Mouse (Mus musculus): Measurements from ENCODE around the gene Slc35f3.
A peak's percentile ranks its signal among the peaks of the same experiment; 100 is the strongest.

DNA sequence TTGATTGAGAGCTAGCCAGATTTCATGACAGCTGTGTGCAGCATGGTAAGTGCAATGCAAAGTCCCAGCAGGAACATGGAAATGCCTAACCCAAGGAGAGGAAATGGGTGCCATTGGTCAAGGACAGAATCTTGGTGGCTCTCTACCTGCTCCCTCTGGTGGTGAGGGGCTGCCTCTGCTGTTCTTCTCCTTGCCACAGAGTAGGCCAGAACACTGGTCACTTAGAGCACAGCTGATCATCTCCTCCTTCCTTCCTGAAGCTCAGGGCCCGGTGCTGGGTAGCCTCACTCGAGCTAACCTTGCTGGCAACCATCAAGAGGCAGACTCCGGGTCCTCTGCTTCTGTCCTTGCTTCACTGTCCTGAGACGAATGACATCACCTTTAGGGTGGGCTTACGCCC lies 84.4 kb downstream of the Slc35f3 start:
- TF ChIP-seq POLR2A (IDR thresholded peaks at IDR 0.05; ENCODE audit: low read depth, low read length) (no peak), CTCF (IDR thresholded peaks at IDR 0.05; ENCODE audit: borderline replicate concordance, insufficient read depth, low read length) (peak; percentile 52; the same call in 1 of the 2 replicates)

All from embryonic fibroblast, embryonic 13.5 days (primary cell).